Mouse (Mus musculus) 3134 (cell line): ENCODE data around the gene Wdr37.
"Not testable (repeated sequence)": the region's sequence is repeated elsewhere in the genome, so short reads cannot be mapped to it uniquely, and the experiment has no call there.

Experiments used
- DNase-seq: peaks from one replicate; pipeline ENCODE4 v3.0.0-alpha.2; 2011; ENCODE audit warnings: low spot score; ENCODE audit not compliant: insufficient read length; ENCODE audit errors: extremely low read depth

The Wdr37 gene

DNA sequence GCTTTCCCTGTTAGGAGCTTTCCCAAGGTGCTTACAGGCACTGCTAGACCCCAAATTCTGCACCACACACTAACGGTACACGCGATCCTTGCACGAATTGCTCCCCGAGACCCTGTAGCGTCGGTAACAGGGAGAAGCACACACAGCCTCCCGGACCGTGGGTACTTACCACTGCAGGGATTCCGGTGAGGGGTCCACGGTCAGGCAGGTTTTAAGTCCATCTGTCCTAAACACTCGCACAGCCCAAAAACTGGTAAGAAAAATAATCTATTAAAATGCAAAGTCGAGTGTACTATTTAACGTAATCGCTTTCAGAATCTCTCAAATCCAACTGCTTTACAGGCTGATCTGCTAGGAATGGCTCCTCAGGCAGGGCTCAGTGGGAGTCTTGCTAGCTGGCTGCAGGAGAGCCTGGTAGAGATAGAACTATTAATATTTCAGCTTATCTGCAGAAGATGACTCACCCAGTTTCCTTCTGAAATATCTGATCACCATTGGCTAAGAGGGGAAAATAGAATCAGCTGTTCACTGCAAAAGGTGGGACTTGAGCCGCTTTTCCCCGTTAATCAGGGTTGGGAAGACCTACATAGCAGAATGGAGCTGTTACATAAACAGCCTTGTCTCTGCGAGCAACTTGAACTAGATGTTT is at the start of gene Wdr37:
Gene Wdr37, minus strand, starts transcription at position 596 of the 649 bp plus-strand sequence.
- no peak for DNase-seq

- DNase-seq: not testable (repeated sequence)
Observed at GRCm38 (mm10) chr13:8913890-8914289, 42.2 kb upstream of the Wdr37 start.

DNA sequence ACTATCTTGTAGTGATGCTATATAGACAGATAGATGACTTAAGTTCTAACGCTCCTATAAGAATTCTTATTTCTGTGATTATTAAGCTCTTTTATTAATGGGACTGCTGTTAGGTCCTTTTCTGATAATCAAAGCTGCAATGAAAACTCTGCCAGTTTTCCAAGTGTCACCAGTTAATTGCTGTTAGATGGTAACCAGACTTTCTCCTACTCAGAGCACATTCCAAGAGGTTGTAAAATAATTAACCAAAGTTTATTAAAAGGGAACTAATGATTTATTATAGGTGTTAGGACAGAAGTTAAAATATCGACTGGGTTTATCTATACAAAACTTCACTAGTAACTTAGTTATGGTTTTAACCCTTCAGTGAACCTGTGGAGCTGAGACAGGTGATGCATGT is 34.3 kb upstream of the Wdr37 start:
- not testable (repeated sequence) for DNase-seq

DNA sequence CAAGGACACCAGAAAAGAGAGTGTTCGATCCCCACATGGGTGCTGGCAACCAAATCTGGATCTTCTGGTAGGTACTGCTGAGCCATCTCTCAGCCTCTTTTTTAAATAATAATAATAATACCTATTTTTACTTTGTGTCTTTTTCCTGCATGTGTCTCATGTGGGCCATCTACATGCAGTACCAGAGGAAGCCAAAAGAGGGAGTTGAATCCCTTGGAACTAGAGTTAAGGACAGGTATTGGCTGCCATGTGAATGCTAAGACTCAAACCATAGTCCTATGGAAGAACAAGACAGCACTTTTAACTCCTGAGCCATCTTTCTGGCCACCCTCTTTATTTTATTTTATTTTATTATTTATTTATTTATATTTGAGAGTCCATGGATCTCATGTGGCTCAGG is 16.9 kb upstream of the Wdr37 start:
- DNase-seq: no peak

DNA sequence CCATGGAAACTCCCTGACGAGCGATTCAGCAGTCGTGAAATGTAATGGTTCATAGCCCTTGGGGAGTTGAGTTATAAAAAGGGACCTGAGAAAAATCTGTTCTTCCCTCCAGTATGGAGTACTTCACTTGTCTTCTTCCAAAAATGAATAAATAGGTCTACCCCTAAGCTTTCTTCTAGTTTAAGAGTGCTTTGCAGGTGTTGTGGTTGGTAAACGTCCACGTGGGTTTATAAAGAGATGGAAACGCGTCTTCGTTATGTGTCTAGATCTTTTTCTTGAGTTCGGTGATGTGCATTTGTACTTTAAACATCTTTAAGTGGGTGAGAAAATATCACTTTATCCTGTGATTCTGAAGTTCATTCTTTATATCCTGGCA is 14.5 kb upstream of the Wdr37 start:
- no peak for DNase-seq

- peak; percentile 99 for DNase-seq
Observed at GRCm38 (mm10) chr13:8885445-8886184, 13.9 kb upstream of the Wdr37 start, which contains the start of gene Idi1. Gene Idi1 (plus strand): TSS chr13:8885501.

DNA sequence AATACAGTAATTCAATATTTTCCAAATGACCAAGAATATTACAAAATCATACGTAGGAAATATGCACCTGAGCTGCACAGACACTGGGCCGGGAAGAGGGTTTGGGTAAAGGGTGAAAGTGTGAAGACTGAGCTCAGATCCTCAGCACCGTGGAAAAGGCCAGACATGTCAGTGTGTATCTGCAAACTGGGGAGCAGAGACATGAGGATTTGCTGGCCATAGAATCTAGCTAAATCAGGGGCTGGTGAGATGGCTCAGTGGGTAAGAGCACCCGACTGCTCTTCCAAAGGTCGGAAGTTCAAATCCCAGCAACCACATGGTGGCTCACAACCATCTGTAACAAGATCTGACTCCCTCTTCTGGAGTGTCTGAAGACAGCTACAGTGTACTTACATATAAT is 12.2 kb upstream of the Wdr37 start:
- not testable (repeated sequence) for DNase-seq

DNA sequence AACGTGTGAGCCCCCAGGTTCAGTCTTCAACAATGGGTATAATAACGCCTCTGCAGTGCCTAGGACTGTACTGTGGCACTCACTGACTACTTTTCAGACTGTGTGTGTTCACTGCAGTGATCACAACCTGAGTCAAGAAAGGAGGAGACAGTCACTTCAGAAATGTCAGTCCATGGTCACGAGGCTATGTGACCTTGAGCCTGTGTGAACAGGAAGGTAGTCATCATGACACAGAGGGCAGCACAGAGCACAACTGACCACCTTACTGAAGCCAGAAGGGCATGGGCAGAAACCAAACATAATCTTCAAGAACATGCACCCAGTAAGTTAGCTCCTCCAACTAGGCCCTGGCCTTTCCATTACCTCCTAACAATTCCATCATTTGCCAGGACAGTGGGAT is 9.9 kb upstream of the Wdr37 start:
- no peak for DNase-seq

GRCm38 (mm10) chr13:8873776-8874175 is 2.1 kb upstream of the Wdr37 start:
- DNase-seq: no peak

DNA sequence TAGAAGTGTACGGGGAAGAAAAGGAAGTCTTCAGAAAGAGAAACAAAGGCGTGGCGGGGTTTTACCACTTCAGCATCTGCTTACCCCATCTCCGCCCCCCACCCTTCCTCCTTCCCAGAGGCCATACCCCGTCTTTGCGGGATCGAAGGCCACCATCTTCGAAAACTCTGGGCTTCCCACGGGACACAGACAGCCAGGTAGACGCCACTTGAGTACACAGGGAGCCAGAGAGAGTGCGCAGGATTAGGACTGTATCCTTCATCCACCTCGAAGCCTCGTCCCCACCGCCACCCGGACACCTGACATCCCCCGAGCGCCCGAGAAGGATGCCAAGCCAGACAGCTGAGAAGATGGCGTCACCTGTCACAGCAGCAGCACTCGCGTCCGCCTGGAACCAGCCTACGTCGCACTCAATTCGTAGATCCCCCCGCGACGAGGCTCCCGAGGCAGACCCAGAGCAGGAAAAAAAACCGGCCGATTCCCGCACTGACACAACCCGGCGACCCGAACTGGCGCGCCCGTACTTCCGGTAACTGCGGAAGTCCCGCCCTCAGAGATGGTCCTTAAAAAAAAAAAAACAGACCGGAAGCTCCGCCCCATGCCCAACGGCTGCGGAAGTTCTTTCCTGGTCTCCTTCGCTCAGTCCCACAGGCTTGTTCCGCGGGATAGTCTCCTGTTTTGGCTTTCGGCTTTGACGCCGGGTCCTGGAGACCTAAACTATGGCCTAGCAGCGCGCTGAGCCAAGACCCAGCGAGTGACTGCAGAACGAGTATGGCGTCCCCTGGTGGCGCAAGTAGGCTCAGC is 997 bp downstream of the Wdr37 start:
- peak; percentile 85 for DNase-seq

GRCm38 (mm10) chr13:8870160-8870509 is 1.6 kb downstream of the Wdr37 start:
- no peak for DNase-seq

GRCm38 (mm10) chr13:8869578-8870157 is 2.0 kb downstream of the Wdr37 start:
- no peak for DNase-seq

DNA sequence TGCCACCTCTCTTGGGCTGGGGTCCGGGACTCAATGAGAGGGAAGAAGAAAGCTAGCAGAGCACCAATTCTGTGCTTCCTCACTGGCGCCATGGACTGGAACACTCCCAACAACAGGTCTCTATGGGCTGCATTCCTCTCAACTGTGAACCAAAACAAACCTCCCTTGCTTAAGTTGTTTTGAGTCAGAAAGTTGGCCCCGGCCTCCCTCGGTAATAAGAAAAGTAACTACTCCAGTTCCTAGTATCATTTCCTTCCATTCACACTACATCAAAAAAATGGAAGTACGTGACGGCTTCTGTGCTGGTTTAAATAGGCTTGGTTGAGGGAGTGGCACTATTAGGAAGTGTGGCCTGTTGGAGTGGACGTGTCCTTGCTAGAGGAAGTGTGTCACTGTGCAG is 5.1 kb downstream of the Wdr37 start:
- no peak for DNase-seq

GRCm38 (mm10) chr13:8864990-8865389 is 6.7 kb downstream of the Wdr37 start:
- DNase-seq: no peak

- no peak for DNase-seq
Observed at GRCm38 (mm10) chr13:8860861-8861260, 10.8 kb downstream of the Wdr37 start.

GRCm38 (mm10) chr13:8858453-8858852 is 13.3 kb downstream of the Wdr37 start:
- no peak for DNase-seq

DNA sequence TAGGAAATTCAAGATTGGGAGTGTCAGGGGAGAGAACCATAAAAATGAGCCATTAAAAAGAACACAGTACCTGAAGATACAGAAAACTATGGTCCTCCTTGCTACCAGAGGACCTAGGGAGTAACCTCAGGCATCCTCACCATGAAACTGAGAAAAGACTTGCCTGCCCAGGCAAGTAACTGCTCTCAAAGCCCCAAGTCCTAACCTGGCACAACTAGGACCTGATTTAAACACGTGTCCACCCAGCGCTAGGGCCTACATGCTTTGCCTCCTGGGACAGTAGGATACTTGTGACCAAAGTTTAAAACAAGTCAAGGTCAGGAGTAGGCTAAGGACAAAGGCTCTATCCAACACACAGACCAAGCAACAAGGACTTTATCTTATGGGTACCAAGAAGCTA is 16.9 kb downstream of the Wdr37 start:
- no peak for DNase-seq

DNA sequence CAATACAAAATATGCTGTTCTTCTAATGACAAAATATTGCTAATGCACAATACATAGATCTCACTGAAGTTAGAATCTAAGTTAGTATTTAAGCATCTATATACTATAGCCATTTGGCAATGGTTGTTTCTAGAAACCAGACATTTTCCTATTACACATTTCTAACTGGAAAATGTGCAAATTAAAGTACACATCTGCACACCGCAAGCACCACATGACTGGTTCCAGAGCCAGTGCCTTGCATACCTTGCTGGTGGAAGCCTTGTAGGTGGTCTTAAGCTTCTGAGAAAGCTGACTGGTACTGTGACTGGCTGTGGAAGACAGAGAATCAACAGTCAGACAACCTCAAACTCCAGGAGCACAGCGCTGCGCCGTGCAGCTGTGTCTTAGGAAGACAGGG is 18.3 kb downstream of the Wdr37 start:
- no peak for DNase-seq

GRCm38 (mm10) chr13:8849311-8849710 is 22.4 kb downstream of the Wdr37 start:
- DNase-seq: no peak

DNA sequence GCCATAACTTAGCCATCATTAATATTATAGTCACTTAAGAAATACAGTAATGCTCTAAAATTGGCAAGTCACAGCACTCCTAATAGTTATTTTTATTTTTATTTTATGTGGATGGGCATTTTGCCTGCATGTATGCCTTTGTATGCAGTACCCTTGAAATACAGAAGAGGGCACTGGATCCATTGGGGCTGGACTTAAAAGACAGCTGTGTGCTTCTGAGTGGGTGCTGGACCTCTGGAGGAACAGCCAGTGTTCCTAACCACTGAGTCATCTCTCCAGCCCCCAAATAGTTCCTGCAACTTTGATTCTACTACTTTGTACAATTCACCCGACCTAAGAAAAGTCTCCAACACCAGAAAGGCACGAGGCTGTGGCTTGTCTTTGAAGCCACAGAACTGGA is 24.0 kb downstream of the Wdr37 start:
- no peak for DNase-seq

GRCm38 (mm10) chr13:8842273-8842672 is 29.4 kb downstream of the Wdr37 start:
- DNase-seq: no peak
